Mouse (Mus musculus) brain, embryonic 14.5 days (tissue): ENCODE measurements around the gene Ltbr. TPM values are rescaled to one million over a fixed set of nuclear protein-coding genes. Genes with fewer than 3 reads are reported as not detected.

Experiments used
- DNase-seq: peaks from one replicate; pipeline ENCODE4 v3.0.0-alpha.2; 2011; ENCODE audit warnings: low read depth
- CTCF ChIP-seq: fragments of 200-500 bp; IDR thresholded peaks from 2 replicates; pipeline ENCODE4 v1.5.1; 2012; ENCODE audit warnings: inconsistent platforms, mild to moderate bottlenecking, moderate library complexity, borderline replicate concordance; ENCODE audit not compliant: insufficient read depth, insufficient read length; ENCODE audit errors: extremely low read depth
- POLR2A ChIP-seq: fragments of 200-500 bp; IDR thresholded peaks from 2 replicates; pipeline ENCODE4 v1.6.1; 2012; ENCODE audit warnings: mild to moderate bottlenecking, inconsistent platforms, borderline replicate concordance; ENCODE audit not compliant: poor library complexity, insufficient read depth, insufficient read length, severe bottlenecking; ENCODE audit errors: extremely low read depth
- polyA plus RNA-seq: library from polyadenylated mRNA; depleted of rRNA; stranded (reverse); fragments of >200 nt; gene quantifications from 2 replicates; pipeline ENCODE4 v1.2.3, GENCODE M21; 2012

The Ltbr gene
- polyA plus RNA-seq, 1 experiment = 20.7 TPM

- no peak for TF ChIP-seq CTCF
- no peak for TF ChIP-seq POLR2A
- no peak for DNase-seq
Observed at GRCm38 (mm10) chr6:125352046-125352384, 38.3 kb upstream of the Ltbr start.

DNA sequence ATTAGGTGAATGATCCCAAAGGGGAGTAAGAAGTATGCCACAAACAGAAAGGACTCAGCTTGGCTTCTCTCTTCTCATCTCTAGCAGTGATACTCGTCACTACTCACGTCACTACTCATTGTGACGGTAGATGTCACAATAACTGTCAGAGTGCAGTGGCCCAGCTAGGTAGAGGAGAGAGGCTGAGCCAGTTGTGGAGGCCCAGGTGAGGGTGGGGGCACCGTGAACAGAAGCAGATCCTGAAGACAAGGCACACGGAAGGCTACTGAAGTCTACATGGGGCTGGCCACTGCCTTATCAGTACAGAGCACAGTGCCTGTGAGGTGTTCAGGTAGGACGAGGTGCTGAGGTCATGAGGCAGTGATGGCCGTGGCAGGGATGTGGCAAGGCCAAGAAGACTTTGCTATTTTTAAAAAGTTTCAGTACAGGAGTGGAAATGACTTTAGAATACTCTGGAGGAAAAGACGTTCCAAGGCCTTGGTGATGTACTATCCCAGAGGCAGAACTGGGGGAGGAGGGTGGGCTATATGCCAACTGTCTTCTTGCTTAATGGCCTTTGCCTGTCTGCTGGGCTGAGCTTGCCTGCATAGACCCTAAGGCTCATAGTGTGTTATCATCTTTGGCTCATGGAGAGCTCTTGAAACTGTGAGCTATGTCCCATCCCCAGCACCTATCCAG, 37.8 kb upstream of the Ltbr start:
- TF ChIP-seq CTCF (no peak), POLR2A (no peak)
- DNase-seq = no peak

DNA sequence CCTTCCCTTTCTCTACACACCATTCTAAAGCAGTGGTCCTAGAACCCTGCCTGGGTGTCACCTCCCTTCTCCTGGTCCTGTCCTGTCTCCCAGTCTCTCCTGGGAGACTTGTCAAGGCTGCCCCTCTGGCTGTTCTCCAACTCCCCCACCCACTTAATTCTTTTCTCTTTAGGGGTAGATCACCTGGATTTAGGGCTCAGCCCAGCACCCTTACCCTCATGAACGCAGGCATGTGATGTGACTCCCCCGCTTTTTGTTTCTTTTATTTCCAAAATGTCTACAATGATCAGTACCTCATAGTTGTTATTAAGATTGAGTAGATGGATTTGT, 37.3 kb upstream of the Ltbr start:
- TF ChIP-seq POLR2A = no peak
- TF ChIP-seq CTCF = no peak
- DNase-seq = no peak

DNA sequence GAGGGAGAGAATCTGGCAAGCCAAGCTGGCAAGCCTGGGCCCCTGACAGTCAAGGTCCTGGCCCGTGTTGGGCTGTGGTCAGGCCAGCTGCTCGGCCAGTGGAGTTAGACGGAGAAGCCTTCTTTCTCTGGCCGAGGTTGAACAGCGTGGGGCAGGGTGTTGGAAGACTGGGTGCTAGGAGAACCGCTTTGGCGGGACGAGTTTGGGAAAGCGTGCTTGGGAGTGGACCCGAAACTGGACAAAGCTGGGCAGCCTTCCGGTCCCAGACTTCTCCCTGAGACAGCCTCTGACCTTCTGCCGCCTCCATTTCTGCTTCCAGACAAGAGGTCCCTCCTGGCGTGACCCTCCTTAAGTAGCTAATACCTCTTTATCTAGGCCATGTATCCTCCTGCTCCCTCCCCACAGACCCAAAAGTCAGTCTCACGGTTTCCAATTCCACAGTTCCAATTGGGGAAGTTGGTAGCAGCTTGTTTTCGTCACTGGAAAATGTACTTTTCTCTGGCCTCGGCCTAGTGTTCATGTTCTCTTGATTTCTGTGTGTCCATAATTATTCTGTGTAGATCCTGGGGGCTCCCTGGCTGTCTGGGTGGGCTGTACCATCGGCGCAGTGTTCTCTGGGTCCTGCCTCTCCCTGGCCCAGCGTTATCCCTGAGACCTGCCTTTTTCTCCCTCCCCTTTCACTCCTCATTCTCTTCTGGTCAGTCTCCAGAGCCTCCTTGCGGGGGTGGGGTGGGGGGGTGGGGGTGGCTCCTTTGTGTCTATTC, 36.7 kb upstream of the Ltbr start:
- TF ChIP-seq CTCF (no peak), POLR2A (no peak)
- no peak for DNase-seq

DNA sequence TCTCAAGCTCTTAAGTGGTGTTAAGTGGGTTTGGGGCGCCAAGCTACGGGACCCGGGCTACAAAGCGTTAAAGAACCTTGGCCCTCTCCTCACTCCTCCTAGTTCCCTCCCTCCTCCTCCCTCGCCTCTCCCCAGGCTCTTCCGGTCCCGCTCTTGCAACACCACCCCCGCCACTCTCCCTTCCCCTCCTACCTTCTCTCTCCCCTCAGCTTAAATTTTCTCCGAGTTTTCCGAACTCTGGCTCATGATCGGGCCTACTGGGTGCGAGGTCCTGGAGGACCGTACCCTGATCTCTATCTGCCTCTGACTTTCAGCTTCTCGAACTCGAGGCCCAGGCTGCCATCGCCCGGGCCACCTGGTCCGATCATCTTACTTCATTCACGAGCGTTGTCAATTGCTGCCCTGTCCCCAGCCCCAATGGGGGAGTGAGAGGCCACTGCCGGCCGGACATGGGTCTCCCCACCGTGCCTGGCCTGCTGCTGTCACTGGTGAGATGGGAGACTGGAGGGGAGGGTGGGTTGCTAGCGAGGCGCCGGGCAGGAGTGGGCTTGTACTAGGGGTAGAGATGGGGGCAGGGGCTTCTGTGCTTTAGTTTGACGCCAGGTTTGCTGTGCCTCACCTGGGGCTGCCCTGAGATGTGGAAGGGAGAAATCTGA, 36.0 kb upstream of the Ltbr start:
- DNase-seq = peak; percentile 78
- TF ChIP-seq CTCF (no peak), POLR2A (no peak)

GRCm38 (mm10) chr6:125348721-125349574, 35.3 kb upstream of the Ltbr start, which contains the start of gene Tnfrsf1a:
Tnfrsf1a (plus strand) TSS chr6:125349362.
- TF ChIP-seq CTCF (no peak), POLR2A (no peak)
- no peak for DNase-seq

DNA sequence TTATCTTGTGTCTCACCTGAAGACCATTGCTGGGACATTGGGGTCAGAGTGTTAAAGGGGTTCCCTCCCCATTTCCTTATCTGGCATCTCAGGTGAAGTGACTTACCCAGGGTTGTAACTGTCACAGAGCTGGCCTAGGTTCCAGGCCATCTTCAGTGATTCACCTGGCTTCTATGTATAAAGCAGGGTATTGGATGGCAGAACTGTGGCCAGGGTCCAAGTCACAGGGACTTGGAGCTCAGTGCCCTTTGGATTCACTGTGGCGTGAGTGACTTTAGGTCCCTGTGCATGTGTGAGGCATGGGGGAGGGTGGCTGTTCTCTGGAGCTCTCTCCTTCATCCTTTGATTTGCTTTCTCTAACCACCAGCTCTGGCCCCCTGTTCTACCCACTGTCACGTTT, 32.3 kb upstream of the Ltbr start:
- TF ChIP-seq CTCF (no peak), POLR2A (no peak)

DNA sequence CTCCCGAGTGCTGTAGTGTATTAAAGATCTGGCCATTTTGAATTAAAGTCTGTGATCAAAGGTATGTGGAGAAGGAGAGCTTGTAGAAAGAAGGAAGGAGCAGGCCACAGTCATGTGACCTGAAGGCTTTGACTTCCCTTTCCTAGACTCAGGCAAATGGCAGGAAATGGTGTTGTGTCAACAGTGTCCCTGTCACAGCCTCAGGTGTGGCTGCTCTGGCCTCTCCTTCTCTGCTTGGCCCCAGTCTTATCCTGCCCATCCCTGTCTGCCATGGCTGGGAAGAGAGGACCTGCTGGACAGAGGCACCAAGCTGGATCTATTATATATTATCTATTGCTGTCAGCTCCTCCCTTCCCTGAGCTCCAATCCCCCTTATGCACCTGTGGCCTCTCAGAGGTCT, 31.9 kb upstream of the Ltbr start:
- DNase-seq = no peak
- TF ChIP-seq CTCF (no peak), POLR2A (no peak)

More for the DNA sequence above, 32.3 kb upstream of the Ltbr start:
- DNase-seq = no peak

DNA sequence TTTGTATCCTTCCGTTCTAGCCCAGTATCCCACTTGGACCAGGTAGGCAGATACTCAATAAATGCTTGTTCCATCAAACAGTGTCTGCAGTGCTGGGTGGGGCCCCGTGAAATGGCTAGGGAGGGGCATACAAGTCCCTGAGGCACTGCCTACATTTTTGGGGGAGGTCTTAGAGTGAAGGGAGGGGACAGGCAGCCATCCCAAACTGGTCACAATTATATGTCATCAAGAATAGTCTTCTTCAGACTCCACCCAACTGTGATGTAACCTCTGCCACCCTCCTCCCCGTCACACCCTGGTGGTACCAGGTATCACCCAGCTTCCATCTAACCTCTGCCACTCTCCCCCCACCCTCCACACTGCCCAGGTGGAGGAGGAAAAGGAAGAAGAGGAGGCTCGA, 31.2 kb upstream of the Ltbr start:
- no peak for TF ChIP-seq POLR2A
- no peak for TF ChIP-seq CTCF
- no peak for DNase-seq

- no peak for TF ChIP-seq CTCF
- no peak for DNase-seq
Observed at GRCm38 (mm10) chr6:125344084-125344483, 30.4 kb upstream of the Ltbr start.

GRCm38 (mm10) chr6:125342198-125342597, 28.5 kb upstream of the Ltbr start:
- DNase-seq = no peak
- no peak for TF ChIP-seq POLR2A
- no peak for TF ChIP-seq CTCF

- TF ChIP-seq POLR2A = no peak
- no peak for TF ChIP-seq CTCF
- DNase-seq = no peak
Observed at GRCm38 (mm10) chr6:125340244-125340643, 26.6 kb upstream of the Ltbr start.
